Mouse (Mus musculus) E14TG2a.4 (cell line): ENCODE results near the gene Amh.

Source experiments
- CTCF ChIP-seq: conservative IDR thresholded peaks from 2 replicates; pipeline ENCODE4 v1.5.1; 2014; ENCODE audit warnings: low read length
- NANOG ChIP-seq: IDR thresholded peaks from 2 replicates; pipeline ENCODE4 v1.6.1; 2014; ENCODE audit warnings: borderline replicate concordance, low read length, mixed read lengths
- POU5F1 ChIP-seq: IDR thresholded peaks from 2 replicates; pipeline ENCODE4 v1.6.1; 2014; ENCODE audit warnings: low read length, borderline replicate concordance

GRCm38 (mm10) chr10:80854913-80855748 is 50.1 kb downstream of the Amh start, which contains the start of the genes Lsm7 and Sppl2b:
- TF ChIP-seq CTCF (no peak), POU5F1 (no peak), NANOG (no peak)
